Mouse (Mus musculus) brown adipose tissue, adult 24 weeks (tissue): ENCODE data around the gene Wdr83os. TPM values are rescaled to one million over a fixed set of nuclear protein-coding genes. Genes with fewer than 3 reads are reported as not detected.

ENCODE experiments used
- H3K27ac ChIP-seq: fragments of 200-500 bp; replicated peaks from 2 replicates; pipeline ENCODE4 v1.5.1; 2012; ENCODE audit warnings: low read depth, mild to moderate bottlenecking, low read length
- H3K4me1 ChIP-seq: fragments of 200-500 bp; 2 replicates; pipeline ENCODE4 v1.6.1; 2012; ENCODE audit warnings: low read length, mixed read lengths; ENCODE audit not compliant: control insufficient read depth, insufficient read depth, insufficient read length
- H3K4me3 ChIP-seq: fragments of 200-500 bp; 2 replicates; pipeline ENCODE4 v1.5.1; 2012; ENCODE audit warnings: low read depth, mild to moderate bottlenecking, low read length, moderate library complexity; ENCODE audit not compliant: insufficient read depth
- polyA plus RNA-seq: library from polyadenylated mRNA; stranded (reverse); fragments of >200 nt; gene quantifications from 2 replicates; pipeline ENCODE4 v1.2.4, GENCODE M21; 2012; ENCODE audit not compliant: missing spikeins, insufficient read depth, insufficient read length

Wdr83os gene
- polyA plus RNA-seq, 1 experiment = 130 TPM

- Histone ChIP-seq H3K4me3 (peak within 1 kb of the TSS; percentile 79), H3K27ac (peak within 1 kb of the TSS; percentile 18; the same call in 1 of the 2 replicates), H3K4me1 (no peaks in the 10 kb centered on the region)
These were observed 2.7 kb downstream of the Wdr83os start, which contains the start of gene Man2b1 for GRCm38 (mm10) chr8:85083108-85083813. Gene Man2b1 (plus strand): TSS chr8:85083270.

DNA sequence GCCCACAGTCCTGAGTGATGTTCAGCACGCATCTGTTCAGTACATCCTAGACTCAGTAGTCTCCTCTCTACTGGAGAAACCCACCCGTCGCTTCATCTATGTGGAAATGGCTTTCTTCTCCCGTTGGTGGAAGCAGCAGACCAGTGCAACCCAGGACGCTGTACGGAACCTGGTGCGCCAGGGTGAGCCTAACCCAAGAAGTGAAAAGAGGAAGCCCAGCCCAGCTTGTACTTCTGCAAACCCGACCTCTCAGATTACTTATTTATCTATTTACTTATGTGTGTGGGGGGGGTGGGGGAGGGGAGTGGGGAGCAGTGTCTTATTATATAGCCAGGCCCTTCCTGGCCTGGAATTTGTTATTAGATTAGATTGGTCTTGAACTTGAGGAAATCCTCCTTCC is 4.1 kb downstream of the Wdr83os start:
- no peaks in the 10 kb centered on the region for H3K4me1 ChIP-seq
- H3K4me3 ChIP-seq = peak overlapping the region; percentile 79
- H3K27ac ChIP-seq = no peak overlapping the region

DNA sequence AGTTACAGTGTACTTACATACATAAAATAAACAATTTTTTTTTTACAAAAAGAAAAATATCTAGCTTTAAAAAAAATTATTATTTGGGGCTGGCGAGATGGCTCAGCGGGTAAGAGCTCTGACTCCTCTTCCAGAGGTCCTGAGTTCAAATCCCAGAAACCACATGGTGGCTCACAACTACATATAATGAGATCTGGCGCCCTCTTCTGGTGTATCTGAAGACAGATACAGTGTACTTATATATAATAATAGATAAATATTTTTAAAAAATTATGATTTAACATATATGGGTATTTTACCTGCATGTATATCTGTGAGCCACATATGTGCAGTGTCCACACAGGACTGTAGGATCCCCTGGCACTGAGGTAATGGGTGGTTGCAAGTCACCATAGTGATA is 5.7 kb downstream of the Wdr83os start:
- H3K4me1 ChIP-seq = no peaks in the 10 kb centered on the region
- H3K4me3 ChIP-seq = no peak overlapping the region
- H3K27ac ChIP-seq = no peak overlapping the region

- Histone ChIP-seq H3K27ac (no peak overlapping the region), H3K4me3 (no peak overlapping the region), H3K4me1 (no peaks in the 10 kb centered on the region)
These were observed 8.2 kb downstream of the Wdr83os start for GRCm38 (mm10) chr8:85088771-85089170.

DNA sequence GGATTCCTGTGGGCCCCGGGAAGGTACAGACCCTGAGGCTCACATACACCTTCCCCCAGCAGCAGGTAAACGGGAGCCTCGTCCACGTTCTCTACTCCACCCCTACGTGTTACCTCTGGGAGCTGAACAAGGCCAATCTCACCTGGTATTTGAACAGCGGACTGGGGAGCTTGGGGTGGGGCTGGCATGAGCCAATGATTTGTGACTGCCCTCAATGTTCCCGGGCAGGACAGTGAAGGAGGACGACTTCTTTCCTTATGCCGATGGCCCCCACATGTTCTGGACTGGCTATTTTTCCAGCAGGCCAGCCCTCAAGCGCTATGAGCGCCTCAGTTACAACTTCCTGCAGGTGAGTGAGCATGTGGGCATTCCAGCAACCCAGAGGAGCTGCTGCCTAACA is 10.3 kb downstream of the Wdr83os start:
- no peak overlapping the region for H3K4me3 ChIP-seq
- H3K4me1 ChIP-seq = no peaks in the 10 kb centered on the region
- no peak overlapping the region for H3K27ac ChIP-seq

- Histone ChIP-seq H3K27ac (no peak overlapping the region), H3K4me1 (no peaks in the 10 kb centered on the region)
These were observed 11.1 kb downstream of the Wdr83os start for GRCm38 (mm10) chr8:85091526-85092090.

DNA sequence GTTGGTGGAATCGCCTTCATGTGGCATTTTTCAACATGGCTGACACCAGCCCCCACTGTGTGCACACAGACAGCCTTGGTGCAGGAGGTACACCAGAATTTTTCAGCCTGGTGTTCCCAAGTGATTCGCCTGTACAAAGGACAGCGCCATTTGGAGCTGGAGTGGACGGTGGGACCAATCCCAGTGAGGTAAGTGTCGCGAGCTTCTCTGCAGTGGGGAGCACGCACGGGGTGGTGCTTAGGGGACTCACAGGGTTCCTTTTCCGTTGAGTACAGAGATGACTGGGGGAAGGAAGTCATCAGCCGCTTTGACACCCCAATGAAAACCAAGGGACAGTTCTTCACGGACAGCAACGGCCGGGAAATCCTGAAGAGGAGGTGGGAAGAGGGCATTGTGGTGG is 14.5 kb downstream of the Wdr83os start:
- Histone ChIP-seq H3K4me3 (no peak overlapping the region), H3K4me1 (no peaks in the 10 kb centered on the region), H3K27ac (no peak overlapping the region)

More at GRCm38 (mm10) chr8:85091526-85092090, 11.1 kb downstream of the Wdr83os start:
- no peak overlapping the region for H3K4me3 ChIP-seq

GRCm38 (mm10) chr8:85095566-85095965 is 15.0 kb downstream of the Wdr83os start:
- Histone ChIP-seq H3K4me3 (no peak overlapping the region), H3K4me1 (no peaks in the 10 kb centered on the region), H3K27ac (no peak overlapping the region)

DNA sequence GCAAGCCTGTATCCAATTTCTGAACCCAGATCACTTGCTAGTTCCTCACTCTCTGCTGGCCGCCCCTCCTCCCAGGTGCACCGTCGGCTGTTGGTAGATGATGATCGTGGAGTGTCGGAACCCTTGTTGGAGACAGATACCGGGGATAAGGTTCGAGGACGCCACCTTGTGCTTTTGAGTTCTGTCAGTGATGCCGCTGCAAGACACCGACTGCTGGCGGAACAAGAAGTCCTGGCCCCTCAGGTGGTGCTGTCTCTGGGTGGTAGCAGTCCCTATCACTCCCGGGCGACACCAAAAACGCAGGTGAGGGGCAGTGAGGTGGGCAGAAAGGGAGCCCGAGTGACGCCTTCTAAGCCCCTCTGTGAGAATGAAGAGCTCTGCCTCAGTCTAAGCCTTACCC is 15.7 kb downstream of the Wdr83os start:
- H3K27ac ChIP-seq = no peak overlapping the region
- no peaks in the 10 kb centered on the region for H3K4me1 ChIP-seq
- no peak overlapping the region for H3K4me3 ChIP-seq

- Histone ChIP-seq H3K27ac (no peak overlapping the region), H3K4me3 (no peak overlapping the region), H3K4me1 (no peaks in the 10 kb centered on the region)
These were observed 16.3 kb downstream of the Wdr83os start for GRCm38 (mm10) chr8:85096850-85097249.

- H3K4me3 ChIP-seq = no peak overlapping the region
These were observed 19.6 kb downstream of the Wdr83os start for GRCm38 (mm10) chr8:85100076-85100665.

GRCm38 (mm10) chr8:85113241-85113640 is 32.7 kb downstream of the Wdr83os start:
- Histone ChIP-seq H3K4me3 (no peak overlapping the region), H3K27ac (no peak overlapping the region), H3K4me1 (no peaks in the 10 kb centered on the region)

More at GRCm38 (mm10) chr8:85100076-85100665, 19.6 kb downstream of the Wdr83os start:
- H3K27ac ChIP-seq = no peak overlapping the region
- no peaks in the 10 kb centered on the region for H3K4me1 ChIP-seq

DNA sequence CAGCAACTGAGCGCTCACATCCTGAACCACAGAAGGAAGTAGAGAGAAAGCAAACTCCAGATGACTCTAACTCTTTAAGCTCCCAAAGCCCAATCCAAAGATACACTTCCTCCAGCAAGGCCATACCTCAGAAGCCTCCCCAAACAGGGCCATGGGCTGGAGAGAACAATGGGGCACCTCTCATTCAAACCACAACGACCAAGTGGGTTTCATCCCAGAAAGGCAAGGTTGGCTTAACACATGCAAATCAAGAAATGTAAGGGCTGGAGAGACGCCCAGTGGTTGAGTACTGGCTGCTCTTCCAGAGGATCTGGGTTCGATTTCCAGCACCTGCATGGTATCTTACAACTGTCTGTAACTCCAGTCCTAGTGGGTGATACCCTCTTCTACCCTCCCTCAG is 35.0 kb downstream of the Wdr83os start:
- H3K4me1 ChIP-seq = peaks cover 2% of the 10 kb centered on the region; the same call in 1 of the 2 replicates
- no peak overlapping the region for H3K4me3 ChIP-seq
- H3K27ac ChIP-seq = no peak overlapping the region

DNA sequence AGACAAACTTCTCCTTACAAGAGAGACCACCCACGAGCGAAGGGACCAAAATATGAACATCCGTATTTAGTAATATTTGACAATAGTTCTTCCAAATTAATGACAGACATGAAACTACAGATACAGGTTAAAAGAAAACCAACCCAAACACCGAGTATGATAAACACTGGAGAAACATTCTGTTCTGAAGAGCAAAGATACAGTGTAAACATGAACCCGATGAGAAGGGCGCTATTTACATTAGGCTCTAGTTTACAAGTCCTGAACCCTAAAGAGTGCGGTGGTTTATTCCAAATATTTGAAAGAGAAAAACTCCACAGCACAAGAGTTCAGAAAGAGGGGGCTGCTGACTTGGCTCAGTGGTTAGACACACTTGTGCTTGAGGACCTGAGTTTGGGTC is 36.4 kb downstream of the Wdr83os start:
- peaks cover 2% of the 10 kb centered on the region; the same call in 1 of the 2 replicates for H3K4me1 ChIP-seq
- H3K4me3 ChIP-seq = no peak overlapping the region
- no peak overlapping the region for H3K27ac ChIP-seq

DNA sequence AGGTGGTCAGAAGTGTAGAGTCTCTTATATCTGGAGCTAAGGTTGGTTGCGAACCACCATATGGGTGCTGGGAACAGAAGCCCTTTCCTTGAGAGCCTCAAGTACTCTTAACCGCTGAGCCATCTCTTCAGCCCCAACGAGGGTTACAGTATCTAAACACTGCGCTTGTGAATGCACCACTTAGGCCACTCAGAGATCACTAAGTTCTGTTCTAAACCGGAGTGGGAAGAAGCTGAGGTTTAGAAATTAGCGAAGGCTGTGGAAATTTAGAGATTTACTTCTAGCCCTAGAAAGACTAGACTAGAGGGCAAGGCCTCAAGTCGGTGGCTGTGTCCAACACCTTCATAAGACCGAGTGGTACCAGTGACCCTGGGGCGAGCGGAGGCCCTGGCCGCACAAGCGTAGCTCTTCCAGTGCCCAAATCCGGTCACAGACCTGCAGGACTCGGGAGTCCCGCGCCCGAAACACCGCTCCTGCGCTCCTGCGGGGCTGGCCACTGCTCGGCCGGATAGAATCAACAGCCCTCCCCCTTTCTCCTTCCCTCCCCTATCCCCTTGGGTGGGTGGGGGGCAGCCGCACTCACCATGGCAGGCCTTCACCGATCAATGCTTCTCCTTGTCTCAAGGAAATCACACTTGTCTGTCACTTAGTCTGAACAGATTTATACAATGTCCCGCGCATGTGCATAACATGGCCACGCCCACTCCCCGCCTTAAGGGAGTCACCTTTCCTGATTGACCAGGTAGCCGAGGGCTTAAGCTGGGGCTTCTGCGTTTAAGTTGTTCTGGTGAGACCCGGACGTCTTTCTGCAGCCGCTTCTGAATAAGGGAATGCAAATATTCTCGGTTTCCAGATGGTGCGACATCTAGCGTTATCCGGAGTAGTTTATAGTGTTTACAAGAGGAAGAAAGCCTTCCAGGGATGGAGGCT is 38.8 kb downstream of the Wdr83os start:
- peaks cover 2% of the 10 kb centered on the region; the same call in 1 of the 2 replicates for H3K4me1 ChIP-seq
- H3K4me3 ChIP-seq = peak overlapping the region; percentile 80
- H3K27ac ChIP-seq = no peak overlapping the region
